Mouse (Mus musculus) retina, postnatal 1 day (tissue): ENCODE measurements around the gene Eef1a2.

ENCODE experiments used
- DNase-seq: peaks from one replicate; pipeline ENCODE4 v3.0.0-alpha.2; 2012

Eef1a2 gene

GRCm38 (mm10) chr2:181157716-181158302 lies 995 bp upstream of the Eef1a2 start:
- no peak for DNase-seq

GRCm38 (mm10) chr2:181157180-181157579 lies 366 bp upstream of the Eef1a2 start:
- DNase-seq: no peak

- no peak for DNase-seq
Observed at GRCm38 (mm10) chr2:181155801-181156200, 1.0 kb downstream of the Eef1a2 start.

GRCm38 (mm10) chr2:181154831-181155415 lies 1.9 kb downstream of the Eef1a2 start:
- no peak for DNase-seq

GRCm38 (mm10) chr2:181154361-181154760 lies 2.5 kb downstream of the Eef1a2 start:
- DNase-seq: no peak

- DNase-seq: peak; percentile 48
Observed at GRCm38 (mm10) chr2:181153837-181154236, 3.0 kb downstream of the Eef1a2 start.

GRCm38 (mm10) chr2:181153131-181153530 lies 3.7 kb downstream of the Eef1a2 start:
- DNase-seq: no peak

- DNase-seq: no peak
Observed at GRCm38 (mm10) chr2:181152701-181153100, 4.1 kb downstream of the Eef1a2 start.

- no peak for DNase-seq
Observed at GRCm38 (mm10) chr2:181150281-181150680, 6.5 kb downstream of the Eef1a2 start.

- DNase-seq: no peak
Observed at GRCm38 (mm10) chr2:181148318-181148955, 8.4 kb downstream of the Eef1a2 start.

GRCm38 (mm10) chr2:181147546-181148317 lies 9.1 kb downstream of the Eef1a2 start:
- DNase-seq: peak; percentile 85

GRCm38 (mm10) chr2:181146976-181147545 lies 9.8 kb downstream of the Eef1a2 start:
- DNase-seq: no peak

GRCm38 (mm10) chr2:181144675-181145074 lies 12.1 kb downstream of the Eef1a2 start:
- DNase-seq: no peak

- DNase-seq: no peak
Observed at GRCm38 (mm10) chr2:181143509-181144276, 13.1 kb downstream of the Eef1a2 start.

- no peak for DNase-seq
Observed at GRCm38 (mm10) chr2:181142703-181143135, 14.1 kb downstream of the Eef1a2 start.

GRCm38 (mm10) chr2:181139641-181140193 lies 17.1 kb downstream of the Eef1a2 start:
- DNase-seq: no peak

GRCm38 (mm10) chr2:181136934-181137333 lies 19.9 kb downstream of the Eef1a2 start:
- peak; percentile 56 for DNase-seq

GRCm38 (mm10) chr2:181135446-181135818 lies 21.4 kb downstream of the Eef1a2 start:
- no peak for DNase-seq

GRCm38 (mm10) chr2:181134591-181135445 lies 22.0 kb downstream of the Eef1a2 start, which contains the start of gene Kcnq2:
Kcnq2 (minus strand) TSS chr2:181135300.
- peak; percentile 59 for DNase-seq

- DNase-seq: peak; percentile 50
Observed at GRCm38 (mm10) chr2:181133837-181134590, 22.8 kb downstream of the Eef1a2 start.
